Mouse (Mus musculus): ENCODE results near the gene Rasal1. TPM values are rescaled to one million over a fixed set of nuclear protein-coding genes. Genes with fewer than 3 reads are reported as not detected.

The Rasal1 gene
- polyA plus RNA-seq, 1 experiment from 2014 or later: 2.7 TPM

DNA sequence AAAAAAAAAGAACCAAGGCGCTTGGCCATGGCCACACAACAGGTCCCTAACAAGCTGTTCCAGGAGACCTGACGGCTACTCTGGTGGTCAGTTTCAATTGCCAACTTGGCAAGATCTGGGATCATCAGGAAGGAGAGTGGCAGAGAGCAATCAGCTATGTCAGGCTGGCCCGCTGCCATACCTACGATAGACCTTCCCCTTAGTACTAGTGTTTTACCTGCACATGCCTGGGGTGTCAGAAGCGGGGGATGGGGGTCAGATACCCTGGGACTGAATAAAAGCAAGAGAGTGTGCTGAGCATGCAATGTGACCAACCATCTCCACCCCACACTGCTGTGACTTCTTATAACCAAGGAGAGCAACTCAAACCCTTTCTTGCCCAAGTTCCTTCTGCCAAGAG, 37.7 kb upstream of the Rasal1 start:
- H3K4me3 ChIP-seq: peak overlapping the region; percentile 62; the same call in 1 of the 2 replicates
- no peaks in the 10 kb centered on the region for H3K9me3 ChIP-seq
- H3K4me2 ChIP-seq (replicated peaks): peak overlapping the region; percentile 71
- no peaks in the 10 kb centered on the region; the same call in 1 of the 2 replicates for H3K36me3 ChIP-seq
- H3K4me1 ChIP-seq: peaks cover 33% of the 10 kb centered on the region
- no peak overlapping the region for H3K9ac ChIP-seq (replicated peaks)
- no peak for ATAC-seq (replicated peaks)
- no peaks in the 10 kb centered on the region for H3K27me3 ChIP-seq
- WGBS: 95% methylated on average over 5 of the region's 5 CpGs
- no peak overlapping the region for H3K27ac ChIP-seq (replicated peaks)

DNA sequence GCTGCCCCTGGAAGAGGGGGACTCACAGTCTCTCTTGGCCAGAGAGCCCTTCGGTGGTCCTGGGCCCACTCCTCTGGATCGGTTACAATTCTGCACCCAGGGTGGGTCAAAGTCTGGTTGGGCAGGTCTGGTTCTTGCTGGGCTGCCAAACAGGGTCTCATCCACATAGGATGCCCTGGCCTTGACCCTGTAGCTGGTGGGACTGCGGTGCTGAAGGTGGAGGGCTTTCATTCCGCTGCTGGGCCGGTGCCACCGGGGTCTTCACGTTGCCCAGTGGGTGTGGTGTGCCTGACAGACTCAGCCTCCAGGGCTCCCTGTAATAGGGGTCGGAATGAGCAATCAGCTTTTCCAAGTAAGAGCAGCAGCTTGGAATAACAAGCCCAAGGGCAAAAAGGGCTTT, 37.2 kb upstream of the Rasal1 start:
- H3K9ac ChIP-seq (replicated peaks): peak overlapping the region; percentile 71
- H3K4me3 ChIP-seq: peak overlapping the region; percentile 62
- H3K4me1 ChIP-seq: peaks cover 33% of the 10 kb centered on the region
- no peaks in the 10 kb centered on the region for H3K9me3 ChIP-seq
- whole genome bisulfite sequencing: 53% methylated on average over 8 of the region's 8 CpGs
- no peaks in the 10 kb centered on the region for H3K27me3 ChIP-seq
- H3K27ac ChIP-seq (replicated peaks): 0 out of 2 replicates have a peak overlapping the region, but pooled peaks have one; percentile 91
- no peaks in the 10 kb centered on the region; the same call in 1 of the 2 replicates for H3K36me3 ChIP-seq
- peak overlapping the region; percentile 71 for H3K4me2 ChIP-seq (replicated peaks)
- no peak for ATAC-seq (replicated peaks)

DNA sequence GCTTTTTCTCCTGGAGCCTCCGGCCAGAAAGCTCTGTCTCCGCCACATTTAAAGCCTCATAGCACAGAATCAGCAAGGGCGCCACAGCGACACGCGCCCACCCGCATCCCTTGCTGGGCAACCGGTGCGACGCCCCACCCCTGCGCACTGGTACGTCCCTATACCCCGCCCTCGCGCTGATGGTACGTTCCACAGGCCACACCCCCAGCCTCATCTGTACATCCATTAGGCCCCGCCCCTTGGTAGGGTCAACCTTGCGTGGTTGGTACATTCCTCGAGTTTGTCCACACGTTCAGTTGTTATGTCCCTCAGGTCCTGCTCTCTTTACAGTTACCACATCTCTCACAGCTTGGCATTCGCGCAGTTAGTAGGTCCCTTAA, 36.2 kb upstream of the Rasal1 start, which contains the start of the genes Rita1 and Ddx54:
TSS of gene Rita1 (minus strand) at position 148 of the 380 bp plus-strand sequence.
TSS of gene Ddx54 (plus strand) at position 298 of the 380 bp plus-strand sequence.
- H3K36me3 ChIP-seq: peaks cover 2% of the 10 kb centered on the region; the same call in 1 of the 2 replicates
- H3K9ac ChIP-seq (replicated peaks): peak within 1 kb of the TSS; percentile 71
- peak within 1 kb of the TSS; percentile 62 for H3K4me3 ChIP-seq
- H3K4me2 ChIP-seq (replicated peaks): peak within 1 kb of the TSS; percentile 71
- peak; percentile 87 for ATAC-seq (replicated peaks)
- no peaks in the 10 kb centered on the region for H3K27me3 ChIP-seq
- WGBS: under 1% methylated on average over 22 of the region's 22 CpGs
- H3K4me1 ChIP-seq: peaks cover 33% of the 10 kb centered on the region
- H3K27ac ChIP-seq (replicated peaks): peak within 1 kb of the TSS; percentile 91
- no peaks in the 10 kb centered on the region for H3K9me3 ChIP-seq

DNA sequence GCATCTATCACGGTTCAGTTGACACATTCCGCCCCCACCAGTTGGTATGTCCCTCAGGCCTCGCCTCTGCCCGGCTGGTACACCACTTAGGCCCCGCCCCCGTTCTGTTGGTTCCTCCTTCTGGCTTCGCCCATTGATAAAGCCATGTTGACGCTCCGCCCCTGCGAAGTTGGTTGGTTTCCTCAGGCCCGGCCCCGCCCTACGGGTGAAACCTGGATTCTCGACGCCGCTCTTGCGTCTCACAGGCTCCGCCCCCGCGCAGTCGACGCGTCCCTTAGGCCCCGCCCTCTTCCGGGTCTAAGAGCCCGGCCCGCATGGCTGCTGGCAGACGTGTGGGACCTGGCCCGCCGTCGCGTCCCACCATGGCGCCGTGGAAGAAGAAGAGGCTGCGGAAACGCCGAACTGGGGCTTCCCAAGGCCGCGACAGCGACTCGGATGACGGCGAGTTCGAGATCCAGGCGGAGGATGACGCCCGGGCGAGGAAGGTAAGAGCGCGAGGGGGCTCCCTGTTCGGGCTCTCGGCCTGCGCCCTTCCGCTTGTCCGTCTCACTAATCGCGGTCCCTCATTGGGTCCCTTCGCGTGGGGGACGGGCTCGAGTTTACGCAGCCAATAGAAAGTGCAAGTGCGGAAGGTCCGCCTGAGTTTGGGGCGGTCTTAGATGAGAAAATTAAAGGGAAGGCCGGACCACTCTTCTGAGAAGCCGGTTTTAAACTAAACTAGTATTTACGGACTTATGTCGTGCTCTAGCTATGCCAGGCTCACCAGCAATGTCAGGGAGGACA, 35.6 kb upstream of the Rasal1 start:
- peaks cover 4% of the 10 kb centered on the region; the same call in 1 of the 2 replicates for H3K36me3 ChIP-seq
- ATAC-seq (replicated peaks): peak; percentile 94
- H3K27ac ChIP-seq (replicated peaks): peak overlapping the region; percentile 91
- H3K9ac ChIP-seq (replicated peaks): peak overlapping the region; percentile 71
- no peaks in the 10 kb centered on the region for H3K27me3 ChIP-seq
- H3K9me3 ChIP-seq: no peaks in the 10 kb centered on the region
- WGBS: under 1% methylated on average over 68 of the region's 69 CpGs
- H3K4me1 ChIP-seq: peaks cover 33% of the 10 kb centered on the region
- H3K4me2 ChIP-seq (replicated peaks): peak overlapping the region; percentile 71
- peak overlapping the region; percentile 62 for H3K4me3 ChIP-seq

DNA sequence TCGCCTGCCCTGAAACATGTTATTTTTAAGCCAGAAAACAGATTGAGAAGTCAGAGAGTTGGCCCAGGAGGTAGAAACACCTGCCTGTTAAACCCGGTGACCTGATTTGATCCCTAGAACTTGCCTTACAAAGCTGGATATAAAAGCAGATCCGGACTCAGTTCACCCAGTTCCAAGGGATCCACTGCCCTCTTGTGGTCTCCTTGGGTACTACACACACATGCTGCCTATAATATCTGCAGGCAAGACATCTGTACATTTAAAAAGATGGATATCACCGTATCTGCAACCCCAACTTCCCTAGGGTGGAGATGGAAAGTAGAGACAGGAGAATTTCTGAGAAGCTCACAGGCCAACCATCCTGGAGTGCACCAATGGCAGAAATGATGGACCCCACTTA, 32.7 kb upstream of the Rasal1 start:
- H3K4me1 ChIP-seq: peaks cover 17% of the 10 kb centered on the region
- H3K4me3 ChIP-seq: no peak overlapping the region
- H3K27ac ChIP-seq (replicated peaks): no peak overlapping the region
- no peaks in the 10 kb centered on the region for H3K27me3 ChIP-seq
- H3K36me3 ChIP-seq: peaks cover 28% of the 10 kb centered on the region
- H3K9ac ChIP-seq (replicated peaks): no peak overlapping the region
- no peaks in the 10 kb centered on the region for H3K9me3 ChIP-seq
- WGBS: 97% methylated on average over 4 of the region's 4 CpGs
- no peak overlapping the region for H3K4me2 ChIP-seq (replicated peaks)
- no peak for ATAC-seq (replicated peaks)

DNA sequence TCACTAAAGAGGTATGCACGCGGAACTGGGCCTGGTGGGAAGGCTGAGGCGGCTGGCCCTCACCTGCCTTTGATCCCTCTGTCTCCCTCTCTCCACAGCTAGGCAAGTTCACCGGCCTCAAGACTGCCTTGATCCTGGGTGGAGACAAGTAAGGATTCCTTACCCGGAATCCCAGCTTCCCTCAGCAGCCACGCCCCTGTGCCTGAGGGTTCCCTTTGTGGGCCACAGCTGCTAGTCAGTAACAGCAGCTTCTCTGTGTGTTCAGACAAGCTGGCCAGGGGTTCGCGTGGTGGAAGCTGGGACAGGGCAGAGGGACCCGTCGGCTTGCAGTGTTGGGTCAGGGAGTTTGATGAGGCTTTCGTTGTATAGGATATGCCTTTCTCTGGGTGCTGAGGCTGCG, 29.8 kb upstream of the Rasal1 start:
- Histone ChIP-seq H3K9me3 (no peaks in the 10 kb centered on the region), H3K4me2 (replicated peaks) (no peak overlapping the region), H3K4me3 (no peak overlapping the region), H3K36me3 (peaks cover 49% of the 10 kb centered on the region), H3K27me3 (no peaks in the 10 kb centered on the region), H3K9ac (replicated peaks) (no peak overlapping the region), H3K27ac (replicated peaks) (no peak overlapping the region), H3K4me1 (peaks cover 14% of the 10 kb centered on the region)
- 87% methylated on average over 12 of the region's 12 CpGs for WGBS
- no peak for ATAC-seq (replicated peaks)

DNA sequence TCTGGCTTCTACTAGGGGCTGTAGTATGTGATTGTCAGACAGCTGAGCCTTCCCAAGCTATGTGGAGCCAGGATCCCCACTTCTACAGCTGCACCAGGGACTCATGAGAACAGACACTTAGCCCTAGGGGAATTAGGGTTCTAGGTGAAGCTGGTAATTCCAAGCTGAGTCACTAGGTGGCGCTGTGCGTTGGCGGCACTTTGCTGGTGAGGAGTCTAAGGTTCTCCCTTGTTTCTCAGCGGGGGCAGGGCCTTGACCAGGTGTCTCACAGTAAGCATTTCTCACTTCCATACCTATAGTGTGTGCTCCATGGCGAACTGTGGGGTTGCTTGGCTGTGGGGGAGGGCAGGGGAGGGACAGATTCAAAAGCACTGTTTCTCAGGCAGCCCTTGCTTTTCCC, 29.4 kb upstream of the Rasal1 start:
- no peaks in the 10 kb centered on the region for H3K27me3 ChIP-seq
- peaks cover 53% of the 10 kb centered on the region for H3K36me3 ChIP-seq

DNA sequence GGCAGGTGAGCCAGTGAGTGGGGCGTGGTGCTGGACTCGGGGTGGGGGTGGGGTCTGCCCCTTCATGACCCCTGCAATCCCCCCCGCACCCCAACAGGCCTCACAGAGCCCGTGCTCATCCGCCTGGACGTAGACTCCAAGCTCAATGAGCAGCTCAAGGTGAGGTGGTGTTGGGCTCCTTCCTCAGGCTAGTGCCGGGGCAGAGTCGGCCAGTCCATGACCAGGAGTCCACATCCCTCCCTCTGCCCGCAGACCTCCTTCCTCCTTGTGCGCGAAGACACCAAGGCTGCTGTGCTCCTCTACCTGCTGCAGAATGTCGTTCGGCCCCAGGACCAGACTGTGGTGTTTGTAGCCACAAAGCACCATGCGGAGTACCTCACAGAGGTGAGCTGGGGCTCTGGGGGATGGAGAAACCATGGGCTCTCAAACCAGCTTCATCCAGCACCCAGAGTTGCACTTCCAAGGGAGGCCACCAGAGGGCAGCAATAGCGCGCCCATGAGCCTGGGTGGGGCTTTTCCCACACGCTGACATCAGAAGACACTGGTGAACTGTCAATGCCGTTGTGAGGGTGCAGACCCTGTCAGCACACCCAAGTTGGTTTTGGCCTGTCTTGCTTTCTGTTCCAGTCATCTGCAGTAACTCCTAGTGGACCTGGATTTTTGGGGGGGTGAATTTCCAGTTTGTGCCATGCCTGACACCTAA, 28.1 kb upstream of the Rasal1 start:
- ATAC-seq (replicated peaks): 0 out of 2 replicates have a peak, but pooled peaks have one; percentile 31
- peaks cover 65% of the 10 kb centered on the region for H3K36me3 ChIP-seq

More for the DNA sequence above, 29.4 kb upstream of the Rasal1 start:
- Histone ChIP-seq H3K4me1 (peaks cover 9% of the 10 kb centered on the region; the same call in 1 of the 2 replicates), H3K27ac (replicated peaks) (no peak overlapping the region), H3K9ac (replicated peaks) (no peak overlapping the region), H3K4me3 (no peak overlapping the region), H3K4me2 (replicated peaks) (no peak overlapping the region), H3K9me3 (no peaks in the 10 kb centered on the region)
- no peak for ATAC-seq (replicated peaks)
- WGBS: 18% methylated on average over 5 of the region's 5 CpGs

DNA sequence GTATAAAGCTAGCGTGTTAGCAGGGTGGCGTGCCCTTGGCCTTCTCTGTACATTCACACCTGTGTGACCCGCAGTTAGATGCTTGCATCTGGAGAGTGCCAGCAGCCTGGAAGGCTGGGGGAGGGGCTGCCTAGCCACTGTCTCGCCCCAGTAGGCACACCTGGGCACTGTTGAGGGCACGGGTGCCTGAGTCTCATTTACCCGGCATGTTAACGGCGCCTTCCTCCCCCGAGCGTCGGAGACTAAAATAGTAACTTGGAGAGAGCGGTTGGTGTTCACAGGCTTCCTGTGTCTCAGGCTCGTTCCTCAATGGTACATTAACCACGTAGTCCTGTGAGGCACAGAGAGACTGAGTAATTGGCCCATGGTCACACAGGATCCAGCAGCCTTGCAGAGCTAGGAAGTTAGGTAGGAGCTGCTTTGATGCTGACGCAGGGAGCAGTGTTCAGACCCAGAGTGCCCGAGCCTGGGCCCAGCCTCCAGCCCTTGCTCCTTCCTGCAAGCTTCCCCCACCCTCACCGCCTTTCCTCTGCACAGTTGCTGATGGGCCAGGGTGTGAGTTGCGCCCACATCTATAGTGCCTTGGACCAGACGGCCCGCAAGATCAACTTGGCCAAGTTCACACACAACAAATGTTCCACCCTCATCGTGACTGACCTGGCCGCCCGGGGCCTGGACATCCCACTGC, 27.4 kb upstream of the Rasal1 start:
- H3K4me2 ChIP-seq (replicated peaks): no peak overlapping the region
- no peak overlapping the region for H3K9ac ChIP-seq (replicated peaks)
- no peak overlapping the region for H3K27ac ChIP-seq (replicated peaks)
- no peaks in the 10 kb centered on the region for H3K27me3 ChIP-seq
- H3K4me1 ChIP-seq: peaks cover 9% of the 10 kb centered on the region; the same call in 1 of the 2 replicates
- H3K9me3 ChIP-seq: no peaks in the 10 kb centered on the region
- peak; percentile 18; the same call in 1 of the 2 replicates for ATAC-seq (replicated peaks)
- peaks cover 71% of the 10 kb centered on the region for H3K36me3 ChIP-seq
- 93% methylated on average over 23 of the region's 23 CpGs for WGBS
- H3K4me3 ChIP-seq: no peak overlapping the region

More for the DNA sequence above, 28.1 kb upstream of the Rasal1 start:
- Histone ChIP-seq H3K4me2 (replicated peaks) (no peak overlapping the region), H3K27ac (replicated peaks) (no peak overlapping the region), H3K4me3 (no peak overlapping the region), H3K9me3 (no peaks in the 10 kb centered on the region), H3K4me1 (peaks cover 9% of the 10 kb centered on the region; the same call in 1 of the 2 replicates), H3K27me3 (no peaks in the 10 kb centered on the region), H3K9ac (replicated peaks) (no peak overlapping the region)
- WGBS: 70% methylated on average over 18 of the region's 18 CpGs

DNA sequence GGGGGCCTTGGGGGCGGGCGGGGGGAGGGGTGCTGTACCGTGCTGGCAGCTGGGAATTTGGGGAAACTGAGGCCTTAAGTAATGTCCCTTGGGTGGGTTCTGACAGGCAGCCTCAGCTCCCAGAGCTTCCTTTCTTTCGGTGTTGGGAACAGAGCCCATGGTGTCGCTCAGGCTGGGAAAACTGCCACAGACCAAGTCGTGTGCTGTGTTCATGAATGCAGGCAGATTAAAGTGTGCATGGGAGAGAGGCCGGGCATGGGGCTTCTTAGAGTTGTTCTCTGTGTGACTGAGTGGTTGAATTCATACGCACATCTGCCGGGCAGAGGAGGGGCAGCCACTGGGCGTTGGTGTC, 26.8 kb upstream of the Rasal1 start:
- no peak overlapping the region for H3K4me2 ChIP-seq (replicated peaks)
- no peak overlapping the region for H3K4me3 ChIP-seq
- H3K27ac ChIP-seq (replicated peaks): no peak overlapping the region
- WGBS: 78% methylated on average over 10 of the region's 10 CpGs
- no peak for ATAC-seq (replicated peaks)
- no peaks in the 10 kb centered on the region for H3K27me3 ChIP-seq
- H3K36me3 ChIP-seq: peaks cover 71% of the 10 kb centered on the region
- peaks cover 9% of the 10 kb centered on the region; the same call in 1 of the 2 replicates for H3K4me1 ChIP-seq
- no peaks in the 10 kb centered on the region for H3K9me3 ChIP-seq
- no peak overlapping the region for H3K9ac ChIP-seq (replicated peaks)

DNA sequence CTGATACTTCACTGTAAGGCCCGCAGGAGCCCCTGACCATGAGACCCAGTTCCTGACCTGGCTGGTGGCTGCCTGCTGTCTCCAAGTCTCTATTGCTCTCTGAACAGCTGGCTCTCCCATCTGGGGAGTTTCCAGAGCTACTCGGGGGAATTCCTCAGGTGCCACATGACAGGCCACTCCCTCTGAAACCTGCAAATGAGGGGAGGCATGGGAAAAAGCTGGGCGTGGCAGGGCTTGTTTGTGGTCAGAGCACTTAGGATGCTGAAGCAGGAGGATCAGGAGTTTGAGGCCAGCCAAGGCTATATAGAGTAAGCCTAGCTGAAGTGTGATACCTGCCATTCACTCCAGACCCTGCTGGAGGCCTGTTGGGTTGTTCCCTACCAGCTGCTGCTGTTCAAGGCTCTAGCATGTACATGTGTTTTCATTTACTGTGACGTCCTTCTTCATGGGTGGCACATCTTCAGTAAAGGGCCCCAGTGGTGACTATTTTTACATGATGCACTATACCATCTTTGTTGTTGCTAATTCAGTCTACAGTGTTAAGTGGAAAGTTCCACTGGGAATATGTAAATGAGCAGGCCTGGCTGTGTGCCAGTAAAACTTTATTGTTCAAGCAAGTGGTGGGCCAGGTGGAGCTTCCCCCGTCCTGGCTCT, 26.3 kb upstream of the Rasal1 start:
- Histone ChIP-seq H3K4me1 (peaks cover 9% of the 10 kb centered on the region; the same call in 1 of the 2 replicates), H3K36me3 (peaks cover 69% of the 10 kb centered on the region), H3K4me2 (replicated peaks) (no peak overlapping the region), H3K27ac (replicated peaks) (no peak overlapping the region), H3K9me3 (no peaks in the 10 kb centered on the region), H3K27me3 (no peaks in the 10 kb centered on the region), H3K9ac (replicated peaks) (no peak overlapping the region), H3K4me3 (no peak overlapping the region)
- WGBS: 56% methylated on average over 5 of the region's 5 CpGs
- ATAC-seq (replicated peaks): no peak

Data from forebrain, embryonic 15.5 days (tissue).